Mouse (Mus musculus): ENCODE measurements around the gene Sstr3.

The Sstr3 gene

DNA sequence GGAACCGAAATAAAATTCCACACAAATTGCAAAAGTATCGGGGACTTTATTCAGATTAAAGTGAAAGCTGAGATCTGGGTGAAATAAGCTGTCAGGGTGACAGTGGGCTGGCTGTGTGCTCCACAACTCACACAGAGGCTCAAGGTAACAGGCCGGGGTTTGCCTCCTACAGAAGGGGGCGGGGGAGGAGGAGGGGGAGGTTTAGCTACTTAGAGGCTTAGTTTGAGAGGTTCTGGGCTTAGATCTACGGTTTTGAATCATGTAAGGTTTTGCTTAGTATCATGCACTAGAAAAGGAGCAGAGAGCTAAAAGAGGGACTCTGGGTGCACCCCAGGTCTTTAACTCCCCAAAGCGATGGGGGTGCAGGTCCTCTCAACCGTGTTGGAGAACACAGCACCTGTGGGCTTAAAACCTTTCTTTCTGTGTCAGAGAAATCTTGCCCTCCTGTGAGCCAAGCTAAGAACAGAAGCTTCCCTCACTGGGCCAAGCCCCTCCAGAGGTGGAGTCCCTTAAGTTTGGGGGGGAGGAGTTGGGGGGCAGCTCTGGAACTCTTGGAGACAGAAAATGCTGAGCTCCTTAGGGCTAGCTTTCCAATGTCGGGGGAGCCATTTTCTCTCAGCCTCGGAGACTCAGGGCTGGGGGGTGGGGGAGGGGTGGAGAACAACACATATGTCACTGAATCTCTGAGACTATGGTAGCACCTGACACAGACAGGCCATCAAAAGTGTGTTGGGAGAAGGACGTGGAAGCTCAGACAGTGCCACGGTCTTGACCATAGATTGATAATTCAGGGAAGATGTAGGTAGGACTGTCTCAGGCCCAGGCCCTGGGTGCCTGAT, 14.9 kb upstream of the Sstr3 start:
- no peak for DNase-seq (ENCODE audit: low read depth, low spot score)

DNA sequence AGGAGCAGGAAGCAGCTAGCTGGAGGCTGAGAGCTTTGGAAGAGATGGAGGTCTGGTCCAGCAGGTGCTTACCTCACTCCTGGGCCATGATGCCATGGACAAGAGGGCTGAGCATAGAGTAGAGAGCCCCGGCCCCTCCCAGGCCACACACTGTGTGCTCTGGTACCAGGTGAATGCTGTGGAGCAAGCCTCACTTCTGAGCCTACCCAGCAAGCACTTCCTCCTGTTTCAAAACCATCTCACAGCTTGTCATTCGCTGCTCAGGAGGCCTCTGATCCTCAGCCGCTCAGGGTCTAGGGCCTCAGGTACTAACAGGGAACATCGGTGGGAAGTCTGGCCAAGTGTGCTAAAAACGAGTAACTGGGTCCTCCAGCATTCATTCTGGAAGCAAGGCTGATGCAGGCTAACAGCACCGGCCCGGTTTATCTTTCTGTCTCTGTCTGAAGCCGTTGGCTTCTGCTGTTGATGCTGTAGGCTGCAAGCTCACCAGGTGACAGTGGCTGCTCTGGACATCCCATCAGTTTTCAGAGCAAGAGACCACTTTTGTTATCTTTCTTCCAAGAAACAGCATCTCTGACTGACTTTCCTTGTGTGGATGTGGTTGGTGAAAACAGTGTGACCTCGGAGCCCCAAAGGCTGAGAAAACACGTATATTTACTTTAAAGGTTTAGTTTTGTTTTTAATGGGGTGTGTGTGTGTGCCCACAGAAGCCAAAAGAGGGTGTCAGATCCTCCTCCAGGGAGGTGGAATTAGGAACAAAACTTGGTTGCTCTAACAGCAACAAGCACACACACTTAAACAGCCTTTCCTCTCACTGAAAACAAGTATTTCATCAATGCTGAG, 13.4 kb upstream of the Sstr3 start:
- no peak for DNase-seq (ENCODE audit: low read depth, low spot score)

DNA sequence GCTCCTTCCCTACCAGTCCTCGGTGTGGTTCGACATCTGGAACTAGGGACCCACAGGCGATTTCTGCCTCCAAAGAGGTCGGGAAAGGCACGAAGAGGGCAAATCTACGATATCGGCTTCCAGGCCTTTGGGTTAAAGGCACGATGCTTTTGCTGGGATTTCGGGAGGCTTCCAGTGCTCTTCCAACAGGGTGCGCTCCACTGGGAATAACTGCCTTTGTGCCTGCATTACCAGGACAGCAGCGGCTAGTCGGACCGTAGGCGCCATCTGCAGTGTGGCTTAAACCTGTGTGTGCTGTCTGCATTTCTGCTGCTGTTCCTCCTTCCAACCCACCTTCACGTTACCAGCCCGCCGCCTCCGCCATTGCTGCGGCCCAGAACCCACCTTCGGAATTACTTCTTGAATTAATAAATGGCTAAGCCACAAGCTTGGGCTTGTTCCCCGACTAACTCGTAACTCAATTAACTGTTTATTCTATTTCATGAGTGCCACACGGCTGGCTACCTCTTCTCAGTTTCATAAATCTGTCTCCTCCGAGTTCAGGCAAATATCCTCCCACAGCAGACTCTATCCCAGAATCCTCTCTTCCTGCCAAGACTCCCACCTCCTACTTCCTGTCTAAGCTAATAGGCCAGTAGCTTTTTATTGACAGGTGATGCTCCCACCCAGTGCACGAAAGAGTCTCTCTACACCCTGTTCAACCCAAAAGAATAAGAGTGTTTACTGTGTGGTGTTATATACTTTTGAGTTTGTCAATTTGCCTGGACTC, 10.2 kb upstream of the Sstr3 start:
- peak; percentile 72 for DNase-seq (ENCODE audit: low read depth, low spot score)

DNA sequence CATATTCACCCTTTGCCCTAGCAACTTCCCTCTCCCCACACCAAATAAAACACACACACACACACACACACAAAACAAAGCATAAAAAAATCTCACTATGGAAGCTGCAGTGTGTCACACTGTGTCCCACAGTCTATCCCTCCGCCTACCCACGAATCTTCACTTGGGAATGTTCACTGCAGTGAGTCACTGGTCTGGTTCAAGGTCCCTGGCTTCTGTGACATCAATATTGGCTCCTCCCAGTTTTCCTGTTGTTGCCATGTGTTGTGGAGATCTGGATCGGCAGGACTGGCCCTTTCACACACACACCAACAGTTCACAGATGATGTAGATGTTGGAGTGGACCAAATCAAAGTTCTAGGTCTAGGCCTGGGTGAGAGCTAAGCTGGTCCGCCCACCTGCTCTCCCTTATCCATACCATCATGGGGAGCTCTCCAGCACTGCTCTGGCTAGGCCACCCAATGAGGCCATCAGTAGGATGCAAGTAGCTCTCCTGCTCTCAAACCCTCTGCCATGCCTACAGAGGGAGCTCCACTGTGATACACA, 4.8 kb upstream of the Sstr3 start:
- no peak for DNase-seq (ENCODE audit: low read depth, low spot score)

DNA sequence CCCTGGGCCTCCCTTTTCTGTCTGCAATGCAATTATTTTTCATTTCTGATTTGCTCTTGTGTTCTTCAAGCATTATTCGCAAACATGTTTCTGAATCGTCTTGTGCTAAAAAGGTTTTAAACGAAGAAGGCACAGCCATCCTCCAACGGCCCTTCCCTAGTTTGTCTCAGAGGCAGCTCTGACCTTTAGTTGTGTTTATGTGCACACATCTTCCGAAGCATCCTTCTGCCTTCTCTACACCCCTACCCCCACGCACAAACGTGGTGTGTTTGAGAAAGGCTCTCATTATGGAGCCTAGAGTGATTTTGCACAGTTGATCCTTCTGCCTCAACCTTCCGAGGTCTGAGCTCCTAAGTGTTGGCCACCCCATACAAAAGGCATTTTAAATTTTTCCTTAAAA, 4.2 kb upstream of the Sstr3 start:
- no peak for DNase-seq (ENCODE audit: low read depth, low spot score)

DNA sequence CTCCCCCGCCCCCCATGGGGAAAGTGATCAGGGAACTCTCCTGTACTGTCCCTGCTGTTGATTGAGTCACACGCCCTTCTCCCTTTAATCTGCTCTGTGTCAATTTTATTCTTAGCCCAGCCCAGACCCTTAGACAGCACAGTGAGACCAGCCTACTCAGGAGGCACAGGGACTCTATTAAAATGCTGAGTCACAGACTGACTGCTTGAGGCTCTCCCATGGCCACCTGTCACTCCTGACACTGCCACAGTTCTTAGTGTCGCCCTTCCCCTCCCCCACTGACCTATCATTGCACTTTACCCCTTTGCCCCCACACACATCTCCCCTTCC, 3.8 kb upstream of the Sstr3 start:
- no peak for DNase-seq (ENCODE audit: low read depth, low spot score)

DNA sequence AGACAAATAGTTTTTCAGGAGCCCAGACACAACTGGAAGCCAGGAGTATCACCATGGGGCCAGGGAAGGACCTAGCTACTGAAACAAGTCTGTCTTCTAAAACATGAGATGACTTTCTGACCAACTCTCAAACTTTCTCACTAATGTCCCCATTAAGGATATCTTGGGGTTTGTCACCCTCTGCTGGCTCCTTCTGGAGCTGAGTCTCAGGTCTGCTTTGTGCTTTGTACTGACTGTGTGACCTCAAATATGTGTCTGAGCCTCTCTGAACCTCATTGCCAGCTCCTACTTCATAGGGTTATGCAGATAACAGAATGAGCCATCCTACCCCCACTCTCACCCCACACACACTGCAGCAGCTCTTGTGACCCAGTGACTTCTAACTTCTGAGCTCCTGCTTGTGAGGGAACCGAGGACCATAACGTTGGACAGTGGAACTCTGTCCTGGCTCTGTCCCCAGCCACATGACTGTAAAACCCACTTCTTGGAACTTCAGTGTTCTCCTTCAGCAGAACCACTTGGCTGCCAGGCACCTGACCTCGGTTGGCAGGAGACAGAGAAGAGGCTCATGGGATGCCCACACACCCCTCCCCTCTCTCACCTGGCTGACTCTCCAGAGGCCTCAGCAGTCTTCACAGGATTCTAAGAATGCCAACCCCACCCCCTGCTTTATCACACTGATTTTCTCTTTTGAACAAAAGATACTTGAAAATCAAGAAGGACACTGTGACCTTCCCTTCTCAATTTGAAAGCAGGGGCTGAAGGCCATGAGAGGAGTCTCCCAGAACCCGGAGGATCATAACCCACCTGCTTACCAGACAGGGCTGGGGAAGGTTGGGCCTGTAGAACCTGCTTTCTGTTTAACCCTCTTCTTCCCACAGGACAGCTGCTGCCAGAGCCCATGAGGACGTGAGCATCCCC, 3.2 kb upstream of the Sstr3 start:
- DNase-seq (ENCODE audit: low read depth, low spot score), result peak; percentile 75

DNA sequence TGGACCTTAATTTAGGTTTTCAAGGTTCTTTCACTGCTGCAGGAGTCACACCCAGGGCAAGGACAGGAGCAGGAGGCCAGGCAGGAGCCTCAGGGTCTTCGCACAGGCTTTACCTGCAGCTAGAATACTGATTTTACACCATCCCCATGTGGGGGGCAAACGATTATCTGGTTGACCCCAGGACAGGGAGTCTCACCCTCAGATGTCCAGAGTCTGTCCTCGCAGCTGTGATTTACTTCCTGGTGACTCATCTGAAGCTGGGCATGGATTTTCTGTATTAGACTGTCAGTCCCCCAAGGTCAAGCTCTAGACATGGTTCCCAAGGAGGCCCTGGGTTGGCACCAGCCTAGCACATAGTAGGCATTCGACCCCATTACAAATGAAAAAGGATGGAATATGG, 1.6 kb upstream of the Sstr3 start:
- DNase-seq (ENCODE audit: low read depth, low spot score), result no peak

DNA sequence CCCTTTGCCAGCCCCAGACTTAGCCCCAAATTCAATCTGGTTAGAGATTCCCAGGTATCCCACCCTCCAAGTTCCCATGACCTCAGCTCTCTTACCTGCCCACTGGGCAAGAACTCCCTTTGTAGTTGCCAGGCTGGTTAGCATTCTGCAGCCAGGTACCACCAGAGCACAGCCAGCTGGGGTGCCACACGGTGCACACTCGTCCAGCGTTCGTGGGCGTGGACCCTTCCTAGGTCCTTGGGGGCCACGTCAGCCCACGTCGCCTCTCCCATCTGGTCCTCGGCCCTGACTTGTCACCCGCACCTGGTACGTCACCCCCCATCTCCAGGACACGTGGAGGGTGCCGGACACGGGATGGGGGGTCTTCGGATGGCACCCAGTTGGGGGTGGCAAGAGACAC, 444 bp downstream of the Sstr3 start:
- DNase-seq (ENCODE audit: low read depth, low spot score), result no peak

DNA sequence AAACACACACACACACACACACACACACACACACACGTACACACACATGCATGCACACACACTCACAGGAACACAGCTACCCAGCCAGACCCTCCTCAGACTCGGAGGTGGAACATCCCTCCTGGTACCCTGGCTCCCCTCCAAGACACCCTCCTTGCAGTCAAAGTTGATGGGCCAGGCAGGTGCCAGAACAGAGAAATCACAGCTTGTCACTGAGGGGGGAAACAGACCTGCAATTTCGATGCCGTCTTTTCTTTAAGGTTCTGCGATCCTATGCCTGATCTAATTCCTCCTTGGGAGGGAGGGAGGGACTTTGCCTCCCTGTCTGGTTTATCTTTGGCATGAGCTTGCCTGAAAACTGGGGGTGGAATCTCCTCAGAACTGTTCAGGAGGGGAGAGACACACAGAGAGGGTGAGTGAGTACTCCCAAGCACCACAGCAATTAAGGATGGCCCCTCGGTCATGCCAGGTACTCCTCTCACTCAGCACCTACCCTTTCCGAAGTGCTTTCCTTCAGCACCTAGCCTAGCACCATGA, 1.6 kb downstream of the Sstr3 start:
- DNase-seq (ENCODE audit: low read depth, low spot score), result no peak

DNA sequence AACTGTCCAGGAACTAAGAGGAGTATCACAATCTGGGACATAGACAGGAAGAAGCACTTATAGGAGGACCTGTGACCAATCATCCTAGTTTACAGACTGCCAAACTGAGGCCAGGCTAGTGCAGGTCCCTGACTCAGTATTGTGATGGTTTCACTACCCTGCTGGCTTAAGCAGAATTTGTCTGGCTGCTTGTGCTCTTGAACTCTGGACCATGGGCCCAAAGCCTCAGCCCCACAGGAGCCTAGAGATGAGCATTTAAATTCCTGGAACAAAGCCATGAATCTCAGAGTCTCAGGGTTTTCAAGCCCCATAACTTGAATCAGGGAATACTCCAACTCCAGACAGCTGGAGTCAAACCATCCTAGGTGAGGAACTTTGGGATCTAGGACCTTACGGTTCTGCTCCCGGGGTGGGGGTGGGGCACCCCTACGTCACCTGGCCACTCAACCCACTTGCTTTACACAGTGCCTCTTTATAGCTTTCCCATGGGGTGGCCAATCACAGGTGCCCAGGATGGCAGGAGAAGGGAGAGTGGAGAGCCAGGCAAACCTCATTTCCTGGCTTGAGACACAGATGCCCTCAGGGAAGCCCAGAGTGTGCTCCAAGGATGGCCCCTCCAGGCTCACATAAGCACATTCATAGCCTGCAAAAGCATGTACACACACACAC, 2.3 kb downstream of the Sstr3 start:
- no peak for DNase-seq (ENCODE audit: low read depth, low spot score)

DNA sequence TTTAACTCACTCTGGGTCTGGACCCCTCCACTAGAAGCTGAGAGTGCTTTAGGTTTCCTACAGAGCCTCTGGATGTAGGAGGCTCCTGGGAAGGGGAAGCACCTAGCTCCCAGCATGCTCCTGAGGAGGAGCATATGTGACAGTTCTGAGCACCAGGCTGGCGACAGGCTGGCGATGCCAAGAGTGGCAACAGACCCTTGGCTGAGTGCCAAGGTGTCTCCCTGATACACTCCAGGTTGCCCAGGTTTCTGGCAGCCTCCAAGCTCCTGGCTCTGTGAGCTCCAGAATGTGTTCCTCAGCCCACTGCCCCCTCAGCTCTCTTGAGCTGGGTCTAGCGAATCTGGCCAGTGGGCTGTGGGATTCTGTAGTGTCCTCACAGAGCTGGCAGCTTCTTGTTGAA, 2.9 kb downstream of the Sstr3 start:
- DNase-seq (ENCODE audit: low read depth, low spot score), result no peak

DNA sequence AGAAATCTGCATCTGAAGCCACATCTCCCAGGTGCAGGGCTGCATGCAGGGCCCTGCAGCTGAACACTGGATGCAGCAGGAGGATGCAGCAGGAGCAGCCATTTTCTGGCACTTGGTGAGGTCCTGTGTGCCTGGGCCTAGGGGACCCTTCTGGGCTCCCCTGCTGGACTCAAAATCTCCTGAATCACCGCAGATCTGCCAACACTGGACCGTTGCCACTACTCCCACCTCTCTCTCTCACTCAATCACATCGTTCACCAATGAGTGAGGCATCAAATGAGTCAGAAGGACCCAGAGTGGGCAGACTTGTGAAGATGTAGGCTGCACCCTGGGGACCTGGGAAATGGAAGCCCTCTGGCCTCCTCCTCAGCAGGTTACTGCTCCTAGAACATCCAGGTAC, 3.4 kb downstream of the Sstr3 start:
- DNase-seq (ENCODE audit: low read depth, low spot score), result no peak

DNA sequence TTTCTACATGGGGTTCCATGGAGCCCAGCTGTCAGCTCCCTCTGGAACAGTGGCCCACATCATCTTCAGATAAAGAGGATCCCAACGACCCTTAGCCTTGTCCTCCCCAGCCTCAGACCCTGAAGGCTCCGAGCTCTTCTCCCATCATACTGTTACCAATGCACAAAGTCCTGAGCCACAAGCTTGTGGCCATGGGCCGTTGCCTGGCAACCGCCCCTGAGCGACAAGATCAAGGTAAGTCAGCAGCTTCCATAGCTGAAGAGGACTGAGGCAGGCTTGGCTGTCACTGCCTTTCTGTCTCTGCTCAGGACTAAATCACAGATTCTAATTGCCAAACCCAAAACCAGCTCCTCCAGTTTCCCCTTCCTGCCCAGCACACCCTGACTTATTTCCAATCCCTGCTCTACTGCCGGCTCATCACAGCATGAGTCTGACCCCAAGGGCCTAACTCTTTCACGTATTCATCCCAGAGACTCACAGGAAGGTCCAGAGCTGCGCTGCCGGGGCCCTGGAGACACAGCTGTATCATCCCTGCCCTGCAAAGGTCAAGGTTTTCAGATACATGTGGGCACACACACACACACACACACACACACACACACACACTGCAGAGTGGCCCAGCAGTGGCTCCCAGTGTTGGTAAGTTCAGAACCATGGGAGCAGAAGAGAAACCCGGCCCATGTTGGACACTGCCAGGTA, 8.6 kb downstream of the Sstr3 start:
- DNase-seq (ENCODE audit: low read depth, low spot score), result no peak

DNA sequence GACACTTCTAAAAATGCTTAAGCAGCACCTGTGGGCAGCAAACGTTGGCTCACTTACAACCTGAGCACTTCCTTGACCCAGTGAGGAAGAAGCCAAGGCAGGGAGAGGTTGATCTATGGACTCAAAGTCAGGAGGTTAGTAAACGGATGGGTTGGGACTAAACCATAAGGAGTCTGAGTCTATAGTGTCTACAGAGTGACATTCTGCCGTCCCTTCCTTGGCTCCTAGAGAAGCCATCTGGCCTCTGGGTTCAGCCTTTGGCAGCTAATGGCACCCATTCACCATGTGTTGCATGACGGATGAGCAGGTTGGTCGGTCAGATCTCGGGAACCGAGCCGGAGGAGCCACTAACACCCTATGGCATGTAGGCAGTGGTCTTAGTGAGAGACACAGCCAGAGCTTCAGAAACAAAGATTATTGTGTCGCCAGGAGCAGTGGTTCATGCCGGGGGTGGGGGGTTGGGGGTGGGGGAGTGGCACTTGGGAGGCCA, 11.1 kb downstream of the Sstr3 start:
- DNase-seq (ENCODE audit: low read depth, low spot score), result no peak

DNA sequence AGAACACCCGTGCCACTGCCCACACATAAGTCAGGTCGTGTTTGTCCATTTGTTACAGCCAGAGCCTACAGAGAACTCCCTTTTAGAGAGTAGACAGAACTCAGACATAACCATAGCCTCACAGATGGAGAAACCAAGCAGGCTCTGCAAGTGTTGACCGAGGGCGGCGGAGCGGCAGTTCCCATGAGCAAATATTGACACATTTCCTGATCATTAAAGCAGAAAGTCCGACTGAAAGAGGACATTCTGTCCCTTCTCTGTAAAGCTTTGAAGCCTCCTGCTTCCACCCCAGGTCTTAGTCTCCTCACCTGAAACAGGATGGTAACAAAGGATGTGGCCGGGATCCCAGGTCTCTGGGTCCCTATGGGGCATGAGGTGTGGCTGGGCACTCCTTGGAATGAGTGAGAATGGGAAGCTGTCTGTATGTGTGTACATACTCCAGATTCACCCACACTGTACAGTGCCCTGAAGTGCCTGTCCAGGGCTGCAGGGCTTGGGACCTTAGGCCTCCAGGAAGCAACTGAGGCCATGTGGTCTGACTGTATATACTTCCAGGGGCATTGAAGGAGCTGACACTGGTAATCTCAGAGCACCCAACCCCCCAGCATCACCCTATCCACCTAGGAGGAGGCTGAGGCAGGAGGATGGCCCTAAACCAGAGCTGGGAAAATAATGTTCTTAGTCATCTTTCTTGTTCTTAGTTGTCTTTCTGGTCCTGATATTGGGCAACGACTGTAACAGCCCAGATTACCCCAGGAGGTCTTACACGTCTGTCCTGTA, 11.7 kb downstream of the Sstr3 start:
- no peak for DNase-seq (ENCODE audit: low read depth, low spot score)

DNA sequence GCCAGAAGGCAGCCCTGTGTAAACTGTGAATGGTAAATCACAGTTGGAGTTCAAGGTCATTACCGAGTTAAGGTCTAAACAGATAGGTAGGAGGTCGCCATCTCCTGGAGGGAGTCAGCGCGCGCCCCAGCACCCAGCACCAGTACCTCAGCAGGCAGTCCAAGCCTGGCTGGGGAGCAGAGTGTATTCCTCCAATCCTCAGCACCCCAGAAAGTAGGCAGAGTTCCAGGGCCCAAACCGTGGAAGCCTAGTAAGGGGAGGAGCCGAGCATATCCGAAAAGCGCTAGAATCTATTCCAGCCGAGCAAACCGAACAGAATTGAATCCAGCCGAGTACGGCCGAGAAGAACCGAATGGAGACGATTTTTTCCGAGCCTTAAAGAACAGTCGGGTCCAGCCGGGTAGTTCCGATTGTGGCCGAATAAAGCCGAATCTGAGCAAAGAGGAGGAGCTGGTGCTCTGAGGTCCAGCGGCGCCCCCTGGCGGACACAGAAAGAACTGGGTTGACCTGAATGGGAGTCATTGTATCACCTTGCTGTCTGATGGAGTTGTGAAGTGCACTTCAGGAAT, 12.5 kb downstream of the Sstr3 start:
- DNase-seq (ENCODE audit: low read depth, low spot score), result peak; percentile 95

DNA sequence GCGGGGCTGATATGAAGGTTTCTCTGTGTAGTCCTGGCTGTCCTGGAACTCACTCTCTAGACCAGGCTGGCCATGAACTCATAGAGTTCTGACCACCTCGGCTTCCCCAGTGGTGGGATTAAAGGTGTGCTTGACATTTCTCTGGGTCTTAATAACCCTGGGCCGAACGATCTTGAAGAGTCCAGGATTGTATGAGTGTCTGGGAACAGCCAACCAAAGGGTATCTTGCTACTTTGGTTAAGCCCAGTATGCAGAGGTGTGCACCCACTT, 13.1 kb downstream of the Sstr3 start:
- no peak for DNase-seq (ENCODE audit: low read depth, low spot score)
